Mouse (Mus musculus): ENCODE results near the gene Krt78. TPM values are rescaled to one million over a fixed set of nuclear protein-coding genes. Genes with fewer than 3 reads are reported as not detected.

Gene Krt78
- polyA plus RNA-seq, 1 experiment from 2014 or later, result 0.07 TPM

GRCm38 (mm10) chr15:101940274-101940829 is 13.7 kb downstream of the Krt78 start, which contains the start of gene Krt79:
Krt79 (minus strand) TSS chr15:101940324.
- WGBS, result 60% methylated on average over 6 of the region's 6 CpGs
- H3K36me3 ChIP-seq (replicated peaks; ENCODE audit: control insufficient read depth, insufficient read depth), result no peaks in the 10 kb centered on the region
- H3K27ac ChIP-seq, result no peak within 1 kb of the TSS
- no peaks in the 10 kb centered on the region for H3K27me3 ChIP-seq (ENCODE audit: control insufficient read depth, insufficient read depth, low read length)
- H3K4me3 ChIP-seq (replicated peaks; ENCODE audit: low read length), result no peak within 1 kb of the TSS
- no peak within 1 kb of the TSS for H3K9ac ChIP-seq
- no peak for ATAC-seq (ENCODE audit: low FRiP score)
- H3K4me1 ChIP-seq (replicated peaks; ENCODE audit: control insufficient read depth, insufficient read depth, low read length), result no peaks in the 10 kb centered on the region
- no peak within 1 kb of the TSS for H3K4me2 ChIP-seq (replicated peaks)
- DNase-seq (ENCODE audit: low spot score), result no peak
- no peaks in the 10 kb centered on the region for H3K9me3 ChIP-seq (ENCODE audit: control insufficient read depth, low read length)

GRCm38 (mm10) chr15:101938600-101939308 is 15.3 kb downstream of the Krt78 start:
- no peak overlapping the region for H3K4me3 ChIP-seq (replicated peaks; ENCODE audit: low read length)
- no peak for ATAC-seq (ENCODE audit: low FRiP score)
- 91% methylated on average over 9 of the region's 9 CpGs for WGBS
- H3K27me3 ChIP-seq (ENCODE audit: control insufficient read depth, insufficient read depth, low read length), result no peaks in the 10 kb centered on the region
- no peak overlapping the region for H3K4me2 ChIP-seq (replicated peaks)
- DNase-seq (ENCODE audit: low spot score), result no peak
- no peak overlapping the region for H3K9ac ChIP-seq
- no peaks in the 10 kb centered on the region for H3K4me1 ChIP-seq (replicated peaks; ENCODE audit: control insufficient read depth, insufficient read depth, low read length)
- H3K36me3 ChIP-seq (replicated peaks; ENCODE audit: control insufficient read depth, insufficient read depth), result no peaks in the 10 kb centered on the region
- H3K27ac ChIP-seq, result no peak overlapping the region
- no peaks in the 10 kb centered on the region for H3K9me3 ChIP-seq (ENCODE audit: control insufficient read depth, low read length)

GRCm38 (mm10) chr15:101933024-101933423 is 21.1 kb downstream of the Krt78 start:
- H3K36me3 ChIP-seq (replicated peaks; ENCODE audit: control insufficient read depth, insufficient read depth), result no peaks in the 10 kb centered on the region
- no peak overlapping the region for H3K4me3 ChIP-seq (replicated peaks; ENCODE audit: low read length)
- ATAC-seq (ENCODE audit: low FRiP score) (no peak), DNase-seq (ENCODE audit: low spot score) (no peak)
- H3K27ac ChIP-seq, result no peak overlapping the region
- no peak overlapping the region for H3K9ac ChIP-seq
- H3K27me3 ChIP-seq (ENCODE audit: control insufficient read depth, insufficient read depth, low read length), result peaks cover 10% of the 10 kb centered on the region; the same call in 1 of the 2 replicates
- peaks cover 17% of the 10 kb centered on the region; the same call in 1 of the 2 replicates for H3K4me1 ChIP-seq (replicated peaks; ENCODE audit: control insufficient read depth, insufficient read depth, low read length)
- H3K4me2 ChIP-seq (replicated peaks), result no peak overlapping the region
- WGBS, result 83% methylated on average over 6 of the region's 6 CpGs
- no peaks in the 10 kb centered on the region for H3K9me3 ChIP-seq (ENCODE audit: control insufficient read depth, low read length)

GRCm38 (mm10) chr15:101929666-101930065 is 24.4 kb downstream of the Krt78 start:
- no peak overlapping the region for H3K4me3 ChIP-seq (replicated peaks; ENCODE audit: low read length)

GRCm38 (mm10) chr15:101929087-101929486 is 25.0 kb downstream of the Krt78 start:
- DNase-seq (ENCODE audit: low spot score), result no peak
- no peak overlapping the region for H3K4me2 ChIP-seq (replicated peaks)
- H3K36me3 ChIP-seq (replicated peaks; ENCODE audit: control insufficient read depth, insufficient read depth), result no peaks in the 10 kb centered on the region
- H3K27me3 ChIP-seq (ENCODE audit: control insufficient read depth, insufficient read depth, low read length), result peaks cover 10% of the 10 kb centered on the region; the same call in 1 of the 2 replicates
- H3K9me3 ChIP-seq (ENCODE audit: control insufficient read depth, low read length), result no peaks in the 10 kb centered on the region
- 9% methylated on average over 9 of the region's 9 CpGs for WGBS
- no peak for ATAC-seq (ENCODE audit: low FRiP score)
- no peak overlapping the region for H3K9ac ChIP-seq
- H3K4me1 ChIP-seq (replicated peaks; ENCODE audit: control insufficient read depth, insufficient read depth, low read length), result peaks cover 17% of the 10 kb centered on the region; the same call in 1 of the 2 replicates
- no peak overlapping the region for H3K27ac ChIP-seq
- no peak overlapping the region for H3K4me3 ChIP-seq (replicated peaks; ENCODE audit: low read length)

More at GRCm38 (mm10) chr15:101929666-101930065, 24.4 kb downstream of the Krt78 start:
- Histone ChIP-seq H3K9me3 (ENCODE audit: control insufficient read depth, low read length) (no peaks in the 10 kb centered on the region), H3K4me1 (replicated peaks; ENCODE audit: control insufficient read depth, insufficient read depth, low read length) (peaks cover 17% of the 10 kb centered on the region; the same call in 1 of the 2 replicates), H3K27me3 (ENCODE audit: control insufficient read depth, insufficient read depth, low read length) (peaks cover 10% of the 10 kb centered on the region; the same call in 1 of the 2 replicates), H3K4me2 (replicated peaks) (peak overlapping the region; percentile 39), H3K27ac (no peak overlapping the region), H3K9ac (no peak overlapping the region), H3K36me3 (replicated peaks; ENCODE audit: control insufficient read depth, insufficient read depth) (no peaks in the 10 kb centered on the region)
- ATAC-seq (ENCODE audit: low FRiP score), result no peak
- WGBS, result 5% methylated on average over 17 of the region's 17 CpGs
- no peak for DNase-seq (ENCODE audit: low spot score)

- peaks cover 17% of the 10 kb centered on the region; the same call in 1 of the 2 replicates for H3K4me1 ChIP-seq (replicated peaks; ENCODE audit: control insufficient read depth, insufficient read depth, low read length)
- 80% methylated on average over 12 of the region's 12 CpGs for WGBS
- peaks cover 10% of the 10 kb centered on the region; the same call in 1 of the 2 replicates for H3K27me3 ChIP-seq (ENCODE audit: control insufficient read depth, insufficient read depth, low read length)
- H3K27ac ChIP-seq, result no peak overlapping the region
- H3K36me3 ChIP-seq (replicated peaks; ENCODE audit: control insufficient read depth, insufficient read depth), result no peaks in the 10 kb centered on the region
- no peak for ATAC-seq (ENCODE audit: low FRiP score)
- DNase-seq (ENCODE audit: low spot score), result no peak
- no peak overlapping the region for H3K9ac ChIP-seq
- H3K4me2 ChIP-seq (replicated peaks), result no peak overlapping the region
- no peaks in the 10 kb centered on the region for H3K9me3 ChIP-seq (ENCODE audit: control insufficient read depth, low read length)
- H3K4me3 ChIP-seq (replicated peaks; ENCODE audit: low read length), result no peak overlapping the region
These were observed 26.6 kb downstream of the Krt78 start for GRCm38 (mm10) chr15:101927340-101928080.

GRCm38 (mm10) chr15:101925041-101925440 is 29.0 kb downstream of the Krt78 start:
- Histone ChIP-seq H3K36me3 (replicated peaks; ENCODE audit: control insufficient read depth, insufficient read depth) (no peaks in the 10 kb centered on the region), H3K27ac (no peak overlapping the region), H3K27me3 (ENCODE audit: control insufficient read depth, insufficient read depth, low read length) (peaks cover 10% of the 10 kb centered on the region; the same call in 1 of the 2 replicates), H3K4me2 (replicated peaks) (no peak overlapping the region), H3K4me3 (replicated peaks; ENCODE audit: low read length) (no peak overlapping the region), H3K9ac (no peak overlapping the region), H3K4me1 (replicated peaks; ENCODE audit: control insufficient read depth, insufficient read depth, low read length) (peaks cover 11% of the 10 kb centered on the region; the same call in 1 of the 2 replicates), H3K9me3 (ENCODE audit: control insufficient read depth, low read length) (no peaks in the 10 kb centered on the region)
- DNase-seq (ENCODE audit: low spot score), result no peak
- 100% methylated on average over 1 of the region's 1 CpGs for whole genome bisulfite sequencing
- ATAC-seq (ENCODE audit: low FRiP score), result no peak

- Histone ChIP-seq H3K9ac (no peak within 1 kb of the TSS), H3K4me1 (replicated peaks; ENCODE audit: control insufficient read depth, insufficient read depth, low read length) (peaks cover 6% of the 10 kb centered on the region; the same call in 1 of the 2 replicates)
- no peak for ATAC-seq (ENCODE audit: low FRiP score)
These were observed 29.5 kb downstream of the Krt78 start, which contains the start of gene Krt4 for GRCm38 (mm10) chr15:101924635-101925034. Krt4 (minus strand) TSS chr15:101924735.

GRCm38 (mm10) chr15:101922296-101922695 is 31.8 kb downstream of the Krt78 start:
- H3K9ac ChIP-seq, result no peak overlapping the region
- H3K9me3 ChIP-seq (ENCODE audit: control insufficient read depth, low read length), result no peaks in the 10 kb centered on the region
- WGBS, result 94% methylated on average over 2 of the region's 2 CpGs
- no peak overlapping the region for H3K4me2 ChIP-seq (replicated peaks)
- no peak for ATAC-seq (ENCODE audit: low FRiP score)
- no peak for DNase-seq (ENCODE audit: low spot score)
- H3K27me3 ChIP-seq (ENCODE audit: control insufficient read depth, insufficient read depth, low read length), result no peaks in the 10 kb centered on the region
- H3K4me3 ChIP-seq (replicated peaks; ENCODE audit: low read length), result no peak overlapping the region
- no peaks in the 10 kb centered on the region for H3K36me3 ChIP-seq (replicated peaks; ENCODE audit: control insufficient read depth, insufficient read depth)
- H3K4me1 ChIP-seq (replicated peaks; ENCODE audit: control insufficient read depth, insufficient read depth, low read length), result no peaks in the 10 kb centered on the region
- H3K27ac ChIP-seq, result no peak overlapping the region

More at GRCm38 (mm10) chr15:101924635-101925034, 29.5 kb downstream of the Krt78 start, which contains the start of gene Krt4:
- no peak for DNase-seq (ENCODE audit: low spot score)
- Histone ChIP-seq H3K9me3 (ENCODE audit: control insufficient read depth, low read length) (no peaks in the 10 kb centered on the region), H3K27ac (no peak within 1 kb of the TSS), H3K4me2 (replicated peaks) (no peak within 1 kb of the TSS), H3K4me3 (replicated peaks; ENCODE audit: low read length) (no peak within 1 kb of the TSS), H3K27me3 (ENCODE audit: control insufficient read depth, insufficient read depth, low read length) (peaks cover 7% of the 10 kb centered on the region; the same call in 1 of the 2 replicates), H3K36me3 (replicated peaks; ENCODE audit: control insufficient read depth, insufficient read depth) (no peaks in the 10 kb centered on the region)
- WGBS, result 85% methylated on average over 11 of the region's 11 CpGs
